Mouse (Mus musculus) liver, embryonic 13.5 days (tissue): Measurements from ENCODE around the gene Sema4b. TPM values are rescaled to one million over a fixed set of nuclear protein-coding genes. Genes with fewer than 3 reads are reported as not detected.

Source experiments
- ATAC-seq: fragments of 200-750 bp; cut with Nextera tagmentation; 2 replicates; pipeline ENCODE4 v1.8.0; 2017; ENCODE audit warnings: low read depth, mild to moderate bottlenecking, moderate number of reproducible peaks, moderate library complexity
- DNase-seq: peaks from one replicate; pipeline ENCODE4 v3.0.0; 2022
- H3K27ac ChIP-seq: fragments of 300-500 bp; sonication (generic); 2 replicates; pipeline ENCODE4 v1.5.1; 2015; ENCODE audit warnings: moderate library complexity, mild to moderate bottlenecking, inconsistent platforms
- H3K27me3 ChIP-seq: fragments of 300-500 bp; sonication (generic); 2 replicates; pipeline ENCODE4 v1.6.1; 2015; ENCODE audit warnings: mild to moderate bottlenecking, inconsistent platforms
- H3K36me3 ChIP-seq: fragments of 300-500 bp; sonication (generic); 2 replicates; pipeline ENCODE4 v1.6.1; 2015; ENCODE audit warnings: mild to moderate bottlenecking, inconsistent platforms
- H3K4me1 ChIP-seq: fragments of 300-500 bp; sonication (generic); replicated peaks from 2 replicates; pipeline ENCODE4 v1.6.1; 2015; ENCODE audit warnings: inconsistent platforms
- H3K4me2 ChIP-seq: fragments of 300-500 bp; sonication (generic); 2 replicates; pipeline ENCODE4 v1.6.1; 2015; ENCODE audit warnings: inconsistent platforms, mild to moderate bottlenecking, moderate library complexity
- H3K4me3 ChIP-seq: fragments of 300-500 bp; sonication (generic); replicated peaks from 2 replicates; pipeline ENCODE4 v1.5.1; 2015; ENCODE audit warnings: mild to moderate bottlenecking, inconsistent platforms
- H3K9ac ChIP-seq: fragments of 300-500 bp; sonication (generic); 2 replicates; pipeline ENCODE4 v1.6.1; 2015; ENCODE audit warnings: mild to moderate bottlenecking, inconsistent platforms
- H3K9me3 ChIP-seq: fragments of 300-500 bp; sonication (generic); replicated peaks from 2 replicates; pipeline ENCODE4 v1.6.1; 2016; ENCODE audit warnings: inconsistent platforms
- WGBS: fragments of 180-500 bp; shearing (Covaris S2); methylation state at CpG from one replicate; pipeline ENCODE4 v1.1.7; 2015; ENCODE audit not compliant: insufficient replicate concordance; 5-methylcytosine and 5-hydroxymethylcytosine counted together
- polyA plus RNA-seq: library from polyadenylated mRNA; unstranded; fragments of >200 nt; fragmentation: Nextera tagmentation; extraction: Ambion mirVana; gene quantifications from 2 replicates; pipeline ENCODE4 v1.2.1, GENCODE M21; 2015

The Sema4b gene
- polyA plus RNA-seq, 1 experiment from 2014 or later: 14.1 TPM

DNA sequence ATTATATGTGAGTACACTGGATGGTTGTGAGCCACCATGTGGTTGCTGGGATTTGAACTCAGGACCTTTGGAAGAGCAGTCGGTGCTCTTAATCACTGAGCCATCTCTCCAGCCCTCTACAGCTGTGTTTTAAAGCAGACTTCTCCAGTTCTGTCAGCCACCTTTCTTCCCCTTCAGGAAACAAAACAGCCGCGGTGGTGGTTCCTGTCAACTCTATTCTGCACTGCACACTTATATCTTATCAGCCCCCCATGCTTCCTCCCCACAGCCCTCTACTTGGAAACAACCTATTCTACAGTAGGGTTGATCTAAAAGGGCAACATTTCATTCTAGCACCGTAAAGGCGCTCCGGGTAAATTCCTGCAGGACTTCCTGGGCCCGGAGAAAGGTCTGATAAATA, 60.2 kb downstream of the Sema4b start:
- Histone ChIP-seq H3K9me3 (no peaks in the 10 kb centered on the region), H3K4me3 (peak overlapping the region; percentile 74), H3K9ac (peak overlapping the region; percentile 82), H3K4me1 (peaks cover 15% of the 10 kb centered on the region), H3K36me3 (no peaks in the 10 kb centered on the region), H3K27me3 (peaks cover 3% of the 10 kb centered on the region; the same call in 1 of the 2 replicates), H3K4me2 (peak overlapping the region; percentile 80), H3K27ac (no peak overlapping the region; the same call in 1 of the 2 replicates)
- DNase-seq (no peak), ATAC-seq (no peak)
- WGBS: 15% methylated on average over 7 of the region's 7 CpGs

DNA sequence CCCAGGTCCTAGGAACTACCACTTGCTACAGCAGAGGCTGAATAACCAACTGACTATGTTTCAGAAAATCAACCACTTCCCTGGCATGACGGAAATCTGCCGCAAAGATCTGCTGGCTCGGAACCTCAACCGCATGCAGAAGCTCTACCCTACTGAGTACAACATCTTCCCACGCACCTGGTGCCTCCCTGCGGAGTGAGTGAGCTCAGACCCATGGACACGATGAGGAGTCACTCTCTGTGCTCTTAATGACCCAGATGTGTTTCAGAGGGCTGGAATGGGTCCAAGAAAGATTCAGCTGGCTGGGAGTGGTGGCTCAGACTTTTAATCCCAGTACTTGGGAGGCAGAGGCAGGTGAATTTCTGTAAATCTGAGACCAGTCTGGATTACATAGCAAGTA, 65.8 kb downstream of the Sema4b start:
- no peak for DNase-seq
- H3K4me2 ChIP-seq: no peak overlapping the region
- ATAC-seq: no peak
- H3K27ac ChIP-seq: no peak overlapping the region
- H3K9me3 ChIP-seq: no peaks in the 10 kb centered on the region
- peaks cover 10% of the 10 kb centered on the region for H3K4me1 ChIP-seq
- H3K4me3 ChIP-seq: no peak overlapping the region
- H3K9ac ChIP-seq: no peak overlapping the region
- H3K36me3 ChIP-seq: no peaks in the 10 kb centered on the region
- peaks cover 3% of the 10 kb centered on the region; the same call in 1 of the 2 replicates for H3K27me3 ChIP-seq
- 75% methylated on average over 7 of the region's 7 CpGs for WGBS

DNA sequence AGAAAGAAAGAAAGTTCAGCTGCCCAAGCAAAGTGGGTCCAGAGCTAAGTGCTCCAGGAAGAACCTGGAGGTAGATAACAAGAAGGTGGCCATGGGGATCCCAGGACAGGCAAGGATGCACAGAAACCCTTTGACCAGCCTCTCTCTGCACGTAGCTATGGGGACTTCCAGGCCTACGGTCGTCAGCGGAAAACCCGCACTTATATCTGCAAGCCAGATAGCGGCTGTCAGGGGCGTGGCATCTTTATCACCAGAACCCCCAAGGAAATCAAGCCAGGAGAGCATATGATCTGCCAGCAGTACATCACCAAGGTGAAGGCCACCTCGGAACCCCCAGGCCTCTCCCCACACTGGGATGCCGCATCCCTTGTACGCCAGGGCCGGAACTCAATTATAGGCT, 66.2 kb downstream of the Sema4b start:
- no peaks in the 10 kb centered on the region for H3K36me3 ChIP-seq
- no peak overlapping the region for H3K4me2 ChIP-seq
- H3K27me3 ChIP-seq: peaks cover 3% of the 10 kb centered on the region; the same call in 1 of the 2 replicates
- no peak overlapping the region for H3K9ac ChIP-seq
- H3K9me3 ChIP-seq: no peaks in the 10 kb centered on the region
- ATAC-seq: peak; percentile 29; the same call in 1 of the 2 replicates
- DNase-seq: no peak
- no peak overlapping the region for H3K4me3 ChIP-seq
- 38% methylated on average over 11 of the region's 11 CpGs for WGBS
- H3K27ac ChIP-seq: no peak overlapping the region
- H3K4me1 ChIP-seq: peaks cover 13% of the 10 kb centered on the region

DNA sequence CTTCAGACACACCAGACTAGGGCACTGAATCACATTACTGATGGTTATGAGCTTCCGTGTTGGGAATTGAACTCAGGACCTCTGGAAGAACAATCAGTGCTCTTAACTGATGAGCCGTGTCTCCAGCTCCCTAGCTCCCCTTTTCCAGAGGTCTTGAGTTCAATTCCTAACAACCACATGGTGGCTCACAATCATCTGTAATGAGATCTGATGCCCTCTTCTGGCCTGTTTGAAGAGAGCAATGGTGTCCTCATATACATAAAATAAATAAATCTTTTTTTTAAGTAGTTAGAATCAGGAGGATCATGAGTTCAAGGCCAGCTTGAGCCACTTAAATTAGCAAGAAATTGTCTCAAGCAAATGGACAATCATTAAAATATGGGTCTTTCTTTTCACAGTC, 69.3 kb downstream of the Sema4b start:
- DNase-seq (no peak), ATAC-seq (no peak)
- Histone ChIP-seq H3K9ac (no peak overlapping the region), H3K4me1 (peaks cover 24% of the 10 kb centered on the region), H3K36me3 (no peaks in the 10 kb centered on the region), H3K4me3 (no peak overlapping the region), H3K9me3 (0 out of 2 replicates have a peak, but pooled peaks cover 4% of the 10 kb centered on the region), H3K27me3 (peaks cover 11% of the 10 kb centered on the region; the same call in 1 of the 2 replicates), H3K4me2 (no peak overlapping the region), H3K27ac (no peak overlapping the region)
- 64% methylated on average over 2 of the region's 2 CpGs for WGBS

DNA sequence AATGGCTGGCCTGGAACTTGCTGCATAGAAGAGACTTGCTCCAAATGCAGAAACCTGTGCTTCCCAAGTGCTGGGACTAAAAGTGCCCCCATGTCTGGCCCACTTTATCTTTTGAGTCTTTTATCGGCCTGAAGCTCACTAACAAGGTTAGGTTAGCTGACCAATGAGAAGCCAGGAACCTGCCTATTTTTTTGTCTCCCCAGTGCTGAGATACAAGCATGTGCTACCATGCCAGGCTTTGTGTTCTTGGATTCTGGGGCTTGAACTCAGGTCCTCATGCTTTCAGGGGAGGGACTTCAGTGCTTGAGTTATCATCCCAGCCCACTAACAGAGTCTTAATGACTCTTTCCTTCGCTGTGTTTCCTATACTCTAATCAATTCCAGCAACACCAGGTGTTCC, 71.1 kb downstream of the Sema4b start:
- H3K4me2 ChIP-seq: no peak overlapping the region
- H3K9ac ChIP-seq: no peak overlapping the region
- H3K36me3 ChIP-seq: no peaks in the 10 kb centered on the region
- DNase-seq: no peak
- 0 out of 2 replicates have a peak, but pooled peaks cover 4% of the 10 kb centered on the region for H3K9me3 ChIP-seq
- H3K4me3 ChIP-seq: no peak overlapping the region
- peaks cover 11% of the 10 kb centered on the region; the same call in 1 of the 2 replicates for H3K27me3 ChIP-seq
- no peak for ATAC-seq
- 48% methylated on average over 2 of the region's 2 CpGs for WGBS
- H3K4me1 ChIP-seq: peaks cover 29% of the 10 kb centered on the region
- no peak overlapping the region for H3K27ac ChIP-seq

DNA sequence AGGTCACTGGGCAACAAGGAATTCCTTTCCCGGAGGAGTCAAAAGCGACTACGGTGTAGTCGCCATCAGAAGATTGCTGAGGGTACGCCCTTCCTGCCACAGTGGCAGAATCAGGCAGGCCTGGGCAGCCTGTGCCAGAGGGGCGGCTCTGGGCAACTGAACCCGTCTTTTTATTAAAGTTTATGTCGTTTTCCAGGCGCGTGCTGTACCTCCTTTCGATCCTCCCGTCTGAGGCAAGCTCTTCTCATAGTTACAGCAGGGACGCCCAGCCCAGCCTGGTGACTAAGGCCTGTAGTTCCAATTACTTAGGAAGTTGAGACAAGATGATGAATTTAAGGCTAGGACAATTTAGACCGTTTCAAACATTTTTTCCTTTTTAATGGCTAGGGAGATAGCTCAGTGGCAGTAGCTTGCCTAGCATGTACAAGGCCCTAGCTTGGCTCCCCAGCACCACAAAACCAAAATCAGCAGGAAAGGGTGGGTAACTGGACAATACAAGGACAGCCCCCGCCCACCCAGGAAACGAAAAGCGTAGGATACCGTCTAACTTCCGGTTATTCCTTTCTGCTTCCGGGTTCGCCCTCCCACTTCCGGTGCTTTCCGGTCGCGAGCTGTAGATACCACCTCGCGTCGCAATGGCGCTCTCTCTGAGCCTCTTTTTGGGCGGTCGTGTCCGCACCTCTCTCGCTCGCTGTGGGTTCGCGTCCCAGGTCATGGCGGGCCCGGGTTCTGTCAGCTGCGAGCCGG, 74.2 kb downstream of the Sema4b start, which contains the start of gene Ngrn:
TSS of gene Ngrn (plus strand) at position 591 of the 747 bp plus-strand sequence.
- 22% methylated on average over 40 of the region's 40 CpGs for WGBS
- Histone ChIP-seq H3K4me1 (peaks cover 28% of the 10 kb centered on the region), H3K4me2 (peak within 1 kb of the TSS; percentile 78), H3K27ac (peak within 1 kb of the TSS; percentile 90), H3K9me3 (0 out of 2 replicates have a peak, but pooled peaks cover 4% of the 10 kb centered on the region), H3K4me3 (peak within 1 kb of the TSS; percentile 96), H3K36me3 (peaks cover 28% of the 10 kb centered on the region), H3K27me3 (peaks cover 11% of the 10 kb centered on the region; the same call in 1 of the 2 replicates), H3K9ac (peak within 1 kb of the TSS; percentile 92)
- peak; percentile 85 for ATAC-seq
- DNase-seq: peak; percentile 77

DNA sequence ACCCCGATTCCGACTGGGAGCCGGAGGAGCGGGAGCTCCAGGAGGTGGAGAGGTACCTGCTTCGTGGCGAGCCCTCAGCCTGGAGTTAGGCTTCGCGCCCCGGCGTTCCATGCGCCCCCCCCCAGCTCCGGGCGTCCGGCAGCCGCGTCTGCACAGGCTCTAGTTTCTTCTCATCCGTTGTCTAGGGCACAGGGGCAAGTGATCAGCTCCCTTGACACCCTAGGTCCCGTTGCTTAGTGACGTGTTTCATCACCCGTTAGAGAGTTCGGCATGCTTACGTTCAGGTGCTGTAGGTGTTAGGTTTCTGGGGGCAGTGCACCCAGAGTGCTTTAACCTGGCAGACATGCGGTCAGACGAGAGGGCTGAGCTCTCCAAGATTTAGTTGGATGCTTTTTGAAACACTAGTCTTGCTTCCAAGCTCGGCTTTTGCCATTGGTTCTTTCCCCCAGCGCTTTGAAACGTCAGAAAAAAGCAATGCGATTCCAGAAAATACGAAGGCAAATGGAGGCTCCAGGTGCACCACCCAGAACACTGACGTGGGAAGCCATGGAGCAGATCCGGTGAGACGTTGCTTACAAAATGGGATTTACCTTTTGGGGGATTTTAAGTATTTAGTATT, 74.8 kb downstream of the Sema4b start:
- Histone ChIP-seq H3K9ac (peak overlapping the region; percentile 92), H3K4me2 (peak overlapping the region; percentile 78), H3K27ac (peak overlapping the region; percentile 90), H3K9me3 (0 out of 2 replicates have a peak, but pooled peaks cover 4% of the 10 kb centered on the region), H3K27me3 (peaks cover 11% of the 10 kb centered on the region; the same call in 1 of the 2 replicates), H3K4me1 (peaks cover 28% of the 10 kb centered on the region), H3K36me3 (peaks cover 35% of the 10 kb centered on the region), H3K4me3 (peak overlapping the region; percentile 96)
- DNase-seq (no peak), ATAC-seq (peak; percentile 67)
- 1% methylated on average over 32 of the region's 32 CpGs for WGBS

DNA sequence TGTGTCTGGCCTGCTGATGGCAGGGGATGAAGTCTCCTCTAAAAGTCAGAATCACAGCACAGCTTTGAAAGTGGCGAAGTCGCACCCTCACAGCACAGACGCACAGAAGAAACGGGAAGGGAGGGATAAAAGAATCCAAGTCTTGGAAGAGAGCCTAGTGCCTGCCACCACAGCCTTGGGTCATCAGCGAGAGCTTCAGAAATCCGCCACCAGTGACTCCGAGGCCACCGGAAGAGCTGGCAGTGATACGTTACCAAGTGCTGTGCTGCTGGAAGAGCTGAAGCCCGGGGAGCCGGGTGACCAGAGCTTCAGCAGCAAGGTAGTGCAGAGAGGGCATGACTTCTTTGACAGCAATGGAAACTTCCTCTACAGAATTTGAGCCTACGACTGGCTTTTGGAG, 78.0 kb downstream of the Sema4b start:
- ATAC-seq: no peak
- no peak overlapping the region for H3K4me3 ChIP-seq
- peaks cover 39% of the 10 kb centered on the region for H3K4me1 ChIP-seq
- H3K4me2 ChIP-seq: no peak overlapping the region
- 0 out of 2 replicates have a peak, but pooled peaks cover 2% of the 10 kb centered on the region for H3K27me3 ChIP-seq
- no peak overlapping the region for H3K9ac ChIP-seq
- 90% methylated on average over 12 of the region's 12 CpGs for WGBS
- DNase-seq: no peak
- H3K27ac ChIP-seq: no peak overlapping the region
- peaks cover 42% of the 10 kb centered on the region for H3K36me3 ChIP-seq
- H3K9me3 ChIP-seq: 0 out of 2 replicates have a peak, but pooled peaks cover 4% of the 10 kb centered on the region

DNA sequence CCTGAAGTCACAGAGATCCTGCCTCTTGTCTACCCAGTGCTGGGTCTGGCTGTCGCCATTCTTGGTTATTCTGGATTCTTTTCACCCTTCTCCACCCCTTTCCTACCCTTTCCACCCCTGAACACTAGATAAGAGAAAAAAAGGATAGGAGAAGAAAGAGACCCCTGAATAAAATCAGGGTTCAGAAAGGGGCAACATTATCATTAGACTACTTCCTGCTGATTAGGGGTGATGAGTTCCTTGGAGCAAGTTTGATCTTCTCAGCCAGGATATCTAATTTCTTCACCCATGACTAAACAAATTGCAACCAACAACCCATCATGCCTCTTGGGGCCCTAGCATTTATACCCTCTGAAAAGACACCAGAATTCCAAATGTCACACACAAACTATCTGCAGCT, 81.1 kb downstream of the Sema4b start:
- ATAC-seq (no peak), DNase-seq (no peak)
- Histone ChIP-seq H3K9ac (no peak overlapping the region), H3K36me3 (peaks cover 46% of the 10 kb centered on the region), H3K4me3 (no peak overlapping the region), H3K27ac (no peak overlapping the region), H3K27me3 (no peaks in the 10 kb centered on the region), H3K4me1 (peaks cover 44% of the 10 kb centered on the region), H3K4me2 (no peak overlapping the region), H3K9me3 (no peaks in the 10 kb centered on the region)
- 72% methylated on average over 1 of the region's 1 CpGs for WGBS

DNA sequence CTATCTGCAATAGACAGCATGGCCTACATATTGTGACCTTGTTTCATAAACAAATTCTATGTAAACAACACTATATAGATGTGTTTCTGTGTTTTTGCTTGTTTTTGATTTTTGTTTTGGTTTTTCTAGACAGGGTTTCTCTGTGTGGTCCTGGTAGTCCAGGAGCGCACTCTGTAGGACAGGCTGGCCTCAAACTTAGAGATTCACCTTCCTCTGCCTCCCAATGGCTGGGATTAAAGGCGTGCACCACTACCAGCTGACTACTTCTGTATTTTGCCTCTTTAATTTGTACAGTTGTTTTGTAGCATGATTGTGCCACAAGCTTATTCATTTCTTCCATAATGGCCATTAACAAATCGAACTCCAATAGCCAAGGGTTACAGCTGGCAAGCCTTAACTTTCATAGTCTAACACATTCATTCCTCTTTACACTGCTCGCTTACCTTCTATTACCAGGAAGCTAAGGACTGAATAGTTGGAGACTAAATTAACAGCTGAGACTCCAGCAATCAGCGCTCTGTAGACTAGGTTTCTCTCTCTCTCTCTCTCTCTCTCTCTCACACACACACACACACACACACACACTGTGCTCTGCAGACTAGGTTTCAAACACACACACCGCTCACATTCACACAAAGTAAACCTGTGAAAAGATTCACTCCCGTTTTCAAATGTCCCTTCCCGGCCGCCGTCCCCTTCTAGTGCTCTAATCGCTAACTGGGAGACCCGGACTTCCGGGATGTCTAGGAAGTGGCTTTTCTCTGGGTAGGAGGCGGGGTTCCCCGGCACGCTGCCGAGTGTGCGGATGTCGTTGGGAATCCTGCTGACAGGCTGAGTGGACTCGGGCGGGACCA, 82.5 kb downstream of the Sema4b start, which contains the start of gene Vps33b:
TSS of gene Vps33b (plus strand) at position 753 of the 854 bp plus-strand sequence.
- Histone ChIP-seq H3K9me3 (no peaks in the 10 kb centered on the region), H3K27ac (peak within 1 kb of the TSS; percentile 77), H3K9ac (peak within 1 kb of the TSS; percentile 88), H3K27me3 (no peaks in the 10 kb centered on the region), H3K36me3 (peaks cover 47% of the 10 kb centered on the region), H3K4me2 (peak within 1 kb of the TSS; percentile 96), H3K4me1 (peaks cover 46% of the 10 kb centered on the region), H3K4me3 (peak within 1 kb of the TSS; percentile 88)
- ATAC-seq: peak; percentile 92
- 3% methylated on average over 21 of the region's 21 CpGs for WGBS
- peak; percentile 88 for DNase-seq
